Mouse (Mus musculus) right cerebral cortex, postnatal 36 days (tissue): ENCODE results near the gene Nrg4.
"Not testable (repeated sequence)": the region's sequence is repeated elsewhere in the genome, so short reads cannot be mapped to it uniquely, and the experiment has no call there.

ENCODE experiments used
- DNase-seq, 2 experiments: peaks; one replicate each; pipeline ENCODE4 v3.0.0; 2022; ENCODE audit warnings: low spot score in 2 of 2, mixed read lengths in 1 of 2

Nrg4 gene

DNA sequence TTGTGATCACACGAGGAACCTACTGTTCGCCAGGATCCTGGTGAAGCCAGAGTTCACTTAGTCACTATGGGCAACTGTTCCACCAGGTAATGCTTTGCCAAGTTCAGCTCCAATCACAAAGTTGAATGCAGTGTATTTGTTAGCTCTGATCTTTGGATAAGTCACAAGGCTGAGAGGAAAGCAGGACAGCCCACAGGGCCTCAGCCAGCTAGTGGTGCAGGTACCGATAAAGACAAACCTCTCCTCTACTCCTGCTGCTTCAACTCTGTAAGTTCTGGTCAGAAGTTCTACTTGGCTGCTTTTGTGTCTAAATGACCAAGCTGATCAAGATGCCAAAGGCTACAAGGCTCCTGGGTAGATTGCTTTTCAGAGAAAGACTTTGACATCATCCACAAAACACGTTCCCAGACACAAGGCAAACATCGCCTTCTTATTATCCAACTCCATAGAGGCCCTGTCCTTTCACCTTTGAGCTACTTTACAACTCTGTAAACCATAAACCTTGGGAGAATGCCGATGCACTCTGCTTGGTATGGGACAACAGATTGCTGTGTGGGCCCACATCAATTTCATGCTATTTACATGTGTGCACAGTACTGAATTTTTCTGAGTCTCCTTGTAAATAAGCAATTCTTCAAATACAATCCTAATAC is 75.9 kb downstream of the Nrg4 start:
- no peak for DNase-seq

DNA sequence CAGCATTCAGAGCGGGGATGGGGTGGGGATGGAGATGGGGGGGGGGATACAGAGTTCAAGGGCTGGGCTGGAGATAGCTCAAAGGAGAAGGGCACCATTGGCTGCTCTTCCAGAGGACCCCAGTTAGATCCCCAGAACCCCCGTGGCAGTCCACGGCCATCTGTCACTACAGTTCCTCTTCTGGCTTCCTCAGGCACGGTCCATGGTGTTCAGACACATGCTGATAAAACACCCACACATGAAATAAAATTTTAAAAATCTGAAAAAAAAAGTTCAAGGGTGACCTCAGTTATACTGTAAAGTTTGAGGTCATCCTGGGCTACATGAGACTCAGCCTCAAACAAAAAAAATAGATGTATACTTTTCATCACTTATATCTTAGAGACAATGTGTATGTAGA is 78.2 kb downstream of the Nrg4 start:
- DNase-seq, result no peak

DNA sequence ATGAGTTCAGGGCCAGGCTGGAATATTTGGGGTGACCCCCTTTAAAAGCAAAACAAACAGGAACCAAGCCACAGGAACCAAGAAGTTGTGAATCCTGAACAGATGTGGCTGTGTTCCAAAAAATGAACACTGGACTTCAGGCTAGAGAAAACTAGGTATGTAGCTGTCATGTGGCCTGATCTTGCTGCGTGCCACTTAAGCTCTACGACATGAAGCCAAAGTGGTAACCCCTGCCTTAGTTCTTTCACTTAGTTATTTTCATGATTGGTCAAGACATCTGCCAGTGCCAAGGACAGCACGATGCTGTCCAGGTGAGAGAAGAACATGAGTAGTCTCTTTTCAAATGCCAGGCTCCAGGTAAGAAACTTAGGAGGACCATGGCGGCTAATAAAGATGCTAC is 79.7 kb downstream of the Nrg4 start:
- DNase-seq, result no peak

DNA sequence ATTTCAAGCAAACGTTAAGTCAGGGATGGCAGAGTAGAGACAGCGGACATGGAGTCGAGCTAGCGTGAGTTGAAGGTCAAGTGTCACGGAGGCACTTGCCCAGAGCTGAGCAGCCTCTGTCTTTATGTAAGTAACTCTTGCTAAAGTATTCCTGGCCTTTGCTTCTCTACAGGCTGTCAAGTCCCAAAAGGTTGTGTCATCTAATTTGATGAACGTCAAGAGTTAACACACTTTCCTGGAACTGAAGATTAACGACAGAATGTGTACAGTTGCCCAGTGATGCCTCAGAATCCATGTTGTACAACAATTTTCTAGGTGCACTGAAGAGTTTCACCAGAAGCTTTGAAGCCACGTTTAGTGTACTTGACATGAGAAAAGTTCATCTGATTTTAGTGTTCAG is 80.2 kb downstream of the Nrg4 start:
- no peak for DNase-seq

DNA sequence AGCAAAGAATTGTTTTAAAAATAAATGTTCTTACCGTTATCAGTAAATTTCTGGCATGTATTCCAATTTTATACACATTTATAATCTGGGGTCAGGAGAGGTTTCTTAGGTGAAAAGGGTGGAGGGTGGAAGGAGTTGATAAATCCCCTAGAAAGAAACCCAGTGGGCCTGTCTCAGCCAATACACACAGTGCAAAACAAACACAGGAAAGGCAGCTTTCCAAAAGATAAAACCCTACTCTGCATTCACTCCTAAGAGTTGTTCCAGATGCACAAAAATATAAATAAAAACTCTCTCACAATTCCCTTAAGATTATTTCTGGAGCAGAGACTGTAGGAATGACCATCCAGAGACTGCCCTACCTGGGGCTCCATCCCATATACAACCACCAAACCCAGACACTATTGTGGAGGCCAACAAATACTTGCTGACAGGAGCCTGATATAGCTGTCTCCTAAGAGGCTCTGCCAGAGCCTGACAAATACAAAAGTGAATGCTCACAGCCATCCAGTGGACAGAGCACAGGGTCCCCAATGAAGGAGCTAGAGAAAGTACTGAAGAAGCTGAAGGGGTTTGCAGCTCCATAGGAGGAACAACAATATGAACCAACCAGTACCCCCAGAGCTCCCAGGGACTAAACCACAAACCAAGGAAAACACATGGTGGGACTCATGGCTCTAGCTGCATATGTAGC is 81.4 kb downstream of the Nrg4 start:
- not testable (repeated sequence) for DNase-seq

DNA sequence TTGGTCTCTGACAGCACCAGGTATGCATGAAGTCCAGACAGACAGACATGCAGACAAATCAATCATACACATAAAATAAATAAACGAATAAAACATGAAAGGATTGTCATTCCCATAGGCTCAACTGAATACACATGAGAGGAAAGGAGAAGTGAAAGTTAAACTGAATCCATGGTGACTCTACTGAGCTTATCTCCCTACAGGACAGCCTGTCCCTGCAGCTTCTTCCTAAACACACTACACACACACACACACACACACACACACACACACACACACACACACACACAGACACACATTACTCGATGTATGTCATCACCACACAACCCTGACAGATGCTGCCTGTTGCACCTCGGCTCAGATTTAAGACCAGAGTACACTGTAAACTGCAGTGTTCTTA is 82.6 kb downstream of the Nrg4 start:
- DNase-seq, result no peak

DNA sequence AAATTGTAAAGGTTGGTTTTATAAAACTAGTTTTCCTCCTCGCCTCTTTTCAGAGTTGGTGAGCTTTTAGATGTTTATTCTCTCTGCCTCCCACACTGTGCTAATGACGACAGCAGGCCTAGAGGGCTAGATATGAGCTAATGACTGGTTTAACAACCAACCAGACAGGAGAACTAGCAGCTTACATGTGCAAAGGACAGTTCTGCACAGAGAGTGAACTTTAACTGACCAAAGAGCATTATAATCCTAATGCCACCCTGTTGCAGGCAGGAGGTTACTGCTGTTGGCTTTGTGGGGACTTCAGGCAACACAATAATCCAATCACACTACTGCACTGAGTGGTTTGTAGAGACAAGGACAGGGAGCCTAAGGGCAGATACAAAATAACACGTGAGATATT is 83.4 kb downstream of the Nrg4 start:
- no peak for DNase-seq

DNA sequence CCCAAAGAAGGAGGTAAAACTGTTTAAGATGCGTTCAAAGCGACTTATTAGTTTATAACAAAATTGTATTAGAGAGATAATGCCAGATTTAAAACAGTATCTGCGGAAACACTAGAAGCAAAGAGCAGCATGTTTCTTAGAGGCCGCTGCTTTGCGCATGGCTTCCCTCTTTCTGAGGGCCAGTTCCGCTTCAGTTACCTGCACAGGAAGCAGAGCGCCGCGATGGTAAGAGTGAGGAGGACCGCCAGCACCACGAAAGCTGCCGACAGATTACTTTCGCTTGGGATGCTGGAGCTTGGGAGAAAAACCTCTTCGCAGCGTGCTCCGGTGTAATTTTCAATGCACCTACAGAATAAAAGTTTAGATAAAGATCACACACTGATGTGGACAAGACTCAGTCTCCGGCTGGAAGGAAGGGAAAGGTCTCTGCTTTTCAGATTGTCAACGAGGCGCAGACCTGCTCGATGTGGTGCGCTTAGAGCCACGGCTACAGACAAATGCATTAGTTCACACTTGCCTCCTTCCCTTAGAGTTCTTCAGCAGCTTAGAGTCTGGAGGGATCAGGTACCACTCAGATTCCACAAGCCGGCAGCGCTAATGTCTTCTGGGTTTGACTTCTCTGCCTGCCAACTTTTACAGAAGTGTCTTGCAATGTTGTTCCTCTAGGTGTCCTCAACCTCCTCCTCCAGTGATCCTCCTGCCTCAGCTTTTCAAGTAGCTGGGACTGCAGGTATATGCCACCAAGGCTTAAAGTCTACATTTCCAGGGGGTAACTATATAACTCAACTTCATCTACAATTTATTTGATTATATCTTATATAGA is 84.6 kb downstream of the Nrg4 start:
- DNase-seq, result no peak

DNA sequence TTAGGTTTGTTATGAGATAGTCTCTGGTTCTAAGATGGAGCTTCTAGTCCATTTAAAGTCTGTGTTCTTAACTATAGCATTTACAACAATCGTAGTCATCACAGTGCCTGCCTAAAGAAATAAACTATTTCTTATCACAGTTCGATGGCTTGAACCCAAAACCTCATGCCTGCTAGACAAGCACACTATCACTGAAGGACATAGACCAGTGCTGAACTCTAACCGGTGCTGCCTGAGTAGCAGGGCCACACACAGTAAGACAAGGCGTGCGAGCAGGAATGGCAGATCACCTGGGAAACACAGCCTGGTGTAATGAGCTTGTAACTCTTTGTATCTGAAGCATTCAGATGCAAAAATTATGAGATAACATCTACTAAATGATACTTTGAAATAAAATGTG is 85.8 kb downstream of the Nrg4 start:
- DNase-seq, result no peak

DNA sequence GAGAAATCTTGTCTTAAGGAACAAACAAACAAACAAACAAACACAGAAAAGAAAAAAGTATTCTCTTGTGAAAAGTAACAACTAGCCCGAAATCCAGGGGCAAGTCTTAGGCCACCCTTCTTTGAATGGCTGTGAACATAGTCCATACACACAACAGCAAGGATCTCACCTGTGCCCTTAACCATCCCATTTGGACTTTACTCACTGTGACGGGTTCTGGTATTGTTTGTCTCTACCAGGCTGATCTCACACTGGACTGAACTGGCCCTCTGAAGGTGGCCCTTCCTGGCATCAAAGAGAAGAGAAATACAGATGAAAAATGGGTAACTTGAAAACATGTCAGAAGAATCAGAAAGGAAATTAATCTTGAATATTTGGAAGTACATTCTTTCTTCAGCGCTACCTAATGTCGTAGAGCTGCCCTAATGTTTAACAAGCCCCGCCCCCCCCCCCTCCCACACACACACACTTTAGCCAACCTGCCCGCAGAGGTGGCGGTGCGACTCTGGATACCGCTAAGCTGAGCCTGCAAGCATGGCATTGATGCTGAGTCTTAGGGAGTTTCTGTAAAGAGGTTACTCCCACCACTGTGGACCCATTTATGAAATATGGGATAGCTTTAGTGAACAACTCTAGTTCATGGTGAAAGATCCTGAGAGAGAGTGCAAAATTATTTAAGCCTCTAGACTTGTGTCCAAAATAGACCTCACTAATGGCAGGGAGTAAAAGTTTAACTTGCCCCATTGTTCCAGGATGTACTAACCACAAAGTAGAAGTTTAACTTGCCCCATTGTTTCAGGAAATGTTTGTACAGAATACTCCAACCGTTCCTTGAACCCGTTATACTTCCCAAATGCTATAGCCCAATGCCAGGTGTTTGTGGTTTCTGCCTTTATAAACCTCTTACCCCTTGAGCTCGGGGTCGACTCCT is 90.1 kb downstream of the Nrg4 start:
- no peak for DNase-seq

DNA sequence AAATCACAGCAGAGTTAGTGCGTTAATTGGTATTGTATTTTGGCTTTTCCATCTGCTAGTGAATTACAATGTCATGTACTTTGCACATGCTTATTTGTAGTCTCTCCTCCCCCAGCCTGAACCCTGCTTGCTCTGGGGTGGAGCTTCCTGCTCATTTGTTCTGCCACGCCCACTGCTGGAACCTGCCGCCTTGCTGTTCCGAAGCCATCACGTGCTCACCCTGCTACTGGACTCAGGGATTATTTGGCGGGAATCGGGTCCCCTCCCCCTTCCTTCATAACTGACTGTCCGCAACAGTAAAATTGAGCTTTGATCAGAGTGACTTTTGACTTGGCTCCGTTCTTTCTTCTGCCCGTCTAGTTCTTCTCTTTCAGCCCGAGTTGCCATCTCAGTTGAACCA is 93.6 kb downstream of the Nrg4 start:
- DNase-seq, result not testable (repeated sequence)

DNA sequence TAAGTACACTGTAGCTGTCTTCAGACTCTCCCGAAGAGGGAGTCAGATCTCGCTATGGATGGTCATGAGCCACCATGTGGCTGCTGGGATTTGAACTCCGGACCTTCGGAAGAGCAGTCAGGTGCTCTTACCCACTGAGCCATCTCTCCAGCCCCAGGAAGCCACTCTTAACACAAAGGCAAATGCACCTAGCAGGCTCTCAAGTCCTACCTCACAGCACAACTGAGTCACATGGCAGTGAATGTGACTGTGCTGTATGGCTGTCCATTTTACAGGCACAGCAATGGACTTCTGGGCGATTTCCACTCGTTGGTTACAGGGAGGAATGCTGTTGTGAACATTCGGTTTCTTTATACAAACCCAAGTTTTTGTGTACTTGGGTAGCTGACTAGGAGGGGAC is 94.1 kb downstream of the Nrg4 start:
- DNase-seq, result no peak

DNA sequence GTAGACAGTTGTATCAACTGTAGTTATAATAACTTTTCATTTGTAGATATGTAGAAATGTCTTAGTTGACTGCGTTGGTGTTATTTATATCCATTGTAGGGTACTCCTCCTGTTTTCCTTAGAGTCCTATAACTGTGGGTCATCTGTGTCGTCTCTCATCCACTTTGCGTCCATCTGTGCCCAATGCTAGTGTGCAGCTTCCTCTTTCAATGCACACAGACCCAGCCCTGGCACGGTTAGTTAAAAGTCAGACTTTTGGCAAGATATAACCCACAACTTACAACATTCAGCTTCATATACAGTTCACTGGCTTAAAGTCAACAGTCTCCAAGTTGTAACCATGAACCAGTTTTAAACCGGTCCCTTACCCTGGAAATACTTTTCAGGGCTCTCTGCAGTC is 94.5 kb downstream of the Nrg4 start:
- DNase-seq, result no peak

DNA sequence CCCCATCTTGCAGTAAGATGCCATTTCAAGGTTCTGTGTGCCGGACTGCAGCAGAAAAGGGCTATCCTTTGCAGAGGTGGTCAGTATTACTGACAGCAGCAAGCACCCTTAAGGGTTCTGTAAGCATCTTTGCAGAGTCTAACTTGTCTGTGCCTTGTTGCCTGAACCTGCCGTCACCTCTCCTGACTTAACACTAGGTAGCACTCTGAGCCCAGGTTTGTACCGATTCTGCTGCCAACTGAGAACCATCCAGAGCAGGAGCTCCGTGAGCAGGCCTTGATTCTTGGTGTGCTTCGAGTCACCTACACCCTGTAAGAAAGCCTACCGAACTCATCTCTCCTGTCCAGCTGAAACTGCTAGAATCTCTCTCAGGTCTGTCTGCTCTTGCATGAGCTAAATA is 95.1 kb downstream of the Nrg4 start:
- DNase-seq, result no peak

DNA sequence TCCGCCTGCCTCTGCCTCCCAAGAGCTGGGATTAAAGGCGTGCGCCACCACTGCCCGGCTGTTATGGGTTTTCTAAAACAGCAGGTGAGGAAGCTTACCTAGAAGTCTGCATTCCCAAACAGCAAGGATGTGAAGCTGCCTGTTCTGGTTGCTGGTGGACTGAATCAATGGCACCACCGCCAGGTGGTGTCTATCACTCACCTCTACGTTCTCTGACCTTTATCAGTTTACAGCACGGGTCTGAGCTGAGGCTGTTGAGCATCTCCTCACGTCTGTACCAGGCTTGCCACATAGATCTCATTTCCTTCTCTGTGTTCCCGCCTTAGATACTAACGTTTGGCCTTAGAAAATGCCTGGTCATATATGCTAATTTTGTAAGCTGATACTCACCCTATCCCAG is 97.6 kb downstream of the Nrg4 start:
- no peak for DNase-seq

DNA sequence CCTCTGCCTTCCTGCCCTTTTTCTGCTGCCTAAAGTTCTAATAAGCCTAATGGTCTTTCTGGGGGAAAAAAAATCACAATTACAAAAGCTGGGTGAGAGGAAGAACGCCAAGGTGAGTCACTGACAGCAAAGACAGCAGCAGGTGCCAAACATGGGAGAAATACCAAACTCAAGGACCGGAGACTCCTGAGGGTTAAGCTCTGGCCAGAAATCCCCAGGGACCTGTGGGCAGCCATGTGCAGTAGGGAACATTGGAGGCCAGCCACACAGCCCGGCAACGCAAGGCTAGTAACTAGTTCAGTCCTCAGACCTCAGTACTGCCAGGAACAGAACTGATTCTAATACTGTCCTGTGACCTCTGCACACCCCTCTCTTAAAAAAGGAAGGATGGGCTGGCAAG is 98.5 kb downstream of the Nrg4 start:
- DNase-seq, result no peak

DNA sequence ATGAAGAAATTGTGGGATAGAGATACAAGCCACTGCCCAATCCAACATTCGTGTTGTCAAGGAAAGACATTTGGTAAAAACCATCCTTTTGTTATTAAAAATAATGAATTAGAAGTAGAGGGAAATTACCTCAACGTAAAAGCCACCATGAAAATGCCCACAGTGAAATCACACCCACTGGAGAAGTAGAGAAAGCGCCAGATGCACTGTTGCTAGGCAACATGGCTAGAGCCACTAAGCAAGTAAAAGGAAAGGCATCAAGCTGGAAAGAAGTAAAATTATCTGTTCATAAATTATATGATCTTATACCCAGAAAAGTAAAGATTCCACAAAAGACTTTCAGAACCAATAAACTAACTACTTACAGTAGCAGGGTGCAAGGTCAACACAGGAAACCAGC is 100.4 kb downstream of the Nrg4 start:
- peak; percentile 18 to 57 for DNase-seq

DNA sequence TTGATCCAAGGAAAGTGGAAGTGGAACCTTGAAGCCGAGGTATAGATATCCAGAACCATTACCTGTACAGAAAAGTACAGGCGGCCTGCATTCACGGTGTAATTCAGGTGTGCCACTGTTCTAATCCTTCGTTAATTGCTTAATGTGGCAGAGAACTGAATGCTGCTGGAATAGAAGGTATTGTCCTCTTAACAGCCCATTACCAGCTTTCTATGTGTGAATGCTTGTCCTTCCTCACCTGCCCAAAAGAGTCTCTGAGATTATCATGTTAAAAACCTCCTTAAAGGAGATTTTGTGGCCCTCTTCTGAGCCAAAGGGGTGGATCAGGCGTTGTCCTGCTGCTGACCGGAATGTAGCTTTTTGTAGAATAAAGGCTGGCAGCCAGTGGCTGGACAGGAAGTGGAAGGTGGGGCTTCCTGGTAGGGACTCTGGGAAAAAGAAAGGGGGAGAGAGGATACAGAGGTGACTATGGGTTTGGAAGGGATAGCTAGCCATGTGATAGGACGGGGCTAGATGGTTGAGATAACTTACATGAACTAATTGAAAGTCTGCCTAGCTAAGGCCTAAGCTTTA is 101.4 kb downstream of the Nrg4 start:
- DNase-seq, result no peak

DNA sequence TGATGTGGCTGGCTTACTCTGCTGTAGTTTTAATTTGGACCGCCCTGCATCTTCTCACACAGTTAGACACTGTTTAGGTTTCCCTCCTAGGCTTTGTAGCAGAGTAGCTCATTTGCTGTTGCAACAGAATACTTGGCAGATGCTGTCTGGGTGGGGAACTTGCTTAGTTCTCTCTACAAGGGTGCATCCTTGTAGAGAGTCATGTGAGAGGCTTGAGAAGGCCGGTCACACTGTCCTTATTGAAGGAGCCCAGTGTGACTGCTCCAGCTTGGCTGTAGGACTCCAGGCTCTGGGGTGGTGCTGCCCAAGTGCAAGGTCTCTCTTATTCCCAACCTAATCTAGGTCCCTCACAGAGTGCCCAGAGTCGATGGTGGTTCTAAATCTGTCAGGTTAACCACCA is 109.3 kb downstream of the Nrg4 start:
- DNase-seq, result no peak

DNA sequence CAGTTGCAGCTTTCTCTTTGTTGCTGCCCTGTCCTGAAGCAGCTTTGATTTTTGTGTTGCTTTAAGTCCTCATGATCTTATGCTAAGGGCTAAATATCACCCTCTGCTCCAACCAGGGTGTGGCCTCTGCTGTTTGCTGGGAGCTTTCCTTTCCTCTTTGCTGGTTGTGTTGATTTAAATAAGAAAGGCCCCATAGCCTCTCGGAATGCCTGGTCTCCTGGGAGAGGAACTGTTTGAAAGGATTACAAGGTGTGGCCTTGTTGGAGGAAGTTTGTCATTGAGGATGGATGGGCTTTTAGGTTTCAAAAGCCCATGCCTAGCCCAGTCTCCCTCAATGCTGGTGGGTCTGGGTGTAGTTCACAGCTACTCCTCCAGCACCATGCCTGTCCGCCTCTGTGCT is 110.6 kb downstream of the Nrg4 start:
- no peak for DNase-seq

DNA sequence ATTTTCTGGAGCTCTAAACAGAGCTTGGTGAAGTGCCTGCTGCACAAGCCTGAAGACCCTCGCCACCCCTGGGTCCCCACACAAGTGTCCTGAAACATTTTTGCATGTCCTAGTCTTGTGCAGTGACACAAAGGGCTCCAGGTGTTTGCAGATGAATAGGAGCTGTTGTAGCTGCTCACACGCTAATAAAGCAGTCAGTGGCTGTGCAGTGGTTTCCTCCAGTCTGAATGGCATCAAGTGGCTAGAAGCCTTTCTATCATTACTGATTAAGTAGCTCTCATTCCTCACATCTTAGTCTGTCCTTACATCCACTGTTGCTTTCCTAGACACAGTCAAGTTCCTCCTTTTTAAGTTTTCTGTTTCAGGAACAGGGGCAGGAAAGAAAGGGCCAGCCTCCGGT is 111.0 kb downstream of the Nrg4 start:
- DNase-seq, result no peak

DNA sequence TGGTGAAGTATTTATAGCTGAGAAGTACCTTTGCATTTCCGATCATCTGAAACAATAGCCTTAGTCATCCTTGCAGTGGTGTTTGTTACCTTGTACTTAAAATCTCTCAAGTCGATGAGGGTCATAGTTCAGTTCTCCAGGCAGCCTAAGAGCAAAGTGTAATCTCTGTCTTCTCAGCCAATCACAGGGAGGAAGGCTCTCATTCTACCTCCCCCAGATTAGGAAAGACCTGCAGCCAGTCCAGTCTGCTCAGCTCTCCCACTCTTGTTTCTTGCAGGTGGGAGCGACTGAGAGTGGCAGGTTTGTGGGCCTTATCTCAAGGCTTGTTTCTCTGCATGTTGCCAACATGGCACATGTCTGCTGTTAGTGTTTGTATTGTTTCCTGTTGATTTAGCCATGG is 111.6 kb downstream of the Nrg4 start:
- no peak for DNase-seq
